21 mouse cellular contexts compared by ENCODE assay signal in the genomic region with DNA sequence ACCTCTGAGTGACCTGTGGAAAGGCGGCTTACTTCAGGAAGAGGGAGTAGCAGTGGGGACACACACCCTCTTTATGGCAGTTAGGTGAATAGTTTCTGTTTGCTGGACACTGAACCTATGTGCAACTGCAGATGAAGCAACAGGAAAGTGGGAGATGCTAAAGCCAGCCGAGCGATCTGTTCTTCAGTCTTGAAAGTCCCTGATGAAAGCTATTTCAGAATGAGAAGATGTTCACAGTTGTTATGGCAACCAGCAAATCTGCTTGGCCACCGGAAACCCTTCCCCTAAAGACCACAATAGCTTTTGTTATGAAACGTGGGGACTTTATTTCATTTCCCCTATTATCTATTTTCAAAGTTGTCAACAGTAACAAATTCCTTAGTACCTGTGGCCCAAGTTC. TPM values are rescaled to one million over a fixed set of nuclear protein-coding genes. Genes with fewer than 3 reads are reported as not detected.
A peak's percentile ranks its signal among the peaks of the same experiment; 100 is the strongest.
DNase-seq lines count a peak whose midpoint lies in the region; ATAC-seq and TF ChIP-seq lines count a peak whose summit lies in the region.
"Had no signal": no experiment of that assay in that cellular context is flagged by ENCODE, and none has a peak within 500 bp of the region (broad histone marks: within the 10 kb centered on the region; RNA-seq: fewer than 3 reads in every experiment).

No protein-coding gene starts in this region.

- no peaks in the 10 kb centered on the region for H3K4me1 ChIP-seq in hindbrain, postnatal 0 days (ENCODE audit: insufficient read depth, low read length)
- H3K4me1 ChIP-seq in hindbrain, embryonic 14.5 days (replicated peaks; ENCODE audit: control insufficient read depth, insufficient read depth, low read length) = 0 out of 2 replicates have a peak, but pooled peaks cover 3% of the 10 kb centered on the region
- H3K4me1 ChIP-seq: embryonic facial prominence, embryonic 12.5 days had no signal

- no peak overlapping the region for H3K9ac ChIP-seq in hindbrain, postnatal 0 days (replicated peaks; ENCODE audit: low read length)
- H3K9ac ChIP-seq in hindbrain, embryonic 14.5 days = no peak overlapping the region
- H3K9ac ChIP-seq: embryonic facial prominence, embryonic 12.5 days; heart, embryonic 15.5 days; liver, embryonic 12.5 days; lung, embryonic 15.5 days; stomach, embryonic 15.5 days had no signal

- no peaks in the 10 kb centered on the region for H3K9me3 ChIP-seq in hindbrain, postnatal 0 days (ENCODE audit: low read length)
- no peaks in the 10 kb centered on the region for H3K9me3 ChIP-seq in hindbrain, embryonic 14.5 days (ENCODE audit: control insufficient read depth, low read length)
- H3K9me3 ChIP-seq: embryonic facial prominence, embryonic 12.5 days; heart, embryonic 15.5 days; liver, embryonic 12.5 days; lung, embryonic 15.5 days; stomach, embryonic 15.5 days had no signal

- DNase-seq in hindbrain, postnatal 0 days (ENCODE audit: low spot score) = peak; percentile 28
- no peak for DNase-seq in hindbrain, embryonic 14.5 days (ENCODE audit: low spot score)
- peak; percentile 54 to 60 for DNase-seq in natural killer cell, adult 2 months (ENCODE audit: low spot score in 2 of 2)
- no peak for DNase-seq in layer of hippocampus, adult 8-10 months (ENCODE audit: low spot score in 2 of 2)
- no peak for DNase-seq in gastrocnemius, postnatal 25 days
- no peak for DNase-seq in kidney, postnatal 14 days
- DNase-seq: adrenal gland, postnatal 36 days; cerebellum, adult 11 months; cerebellum, postnatal 25 days; right cerebral cortex, postnatal 14 days had no signal

- ATAC-seq in hindbrain, postnatal 0 days = no peak
- no peak for ATAC-seq in hindbrain, embryonic 14.5 days (ENCODE audit: low FRiP score)
- peak; percentile 44 for ATAC-seq in CD4-positive, CD25-positive, alpha-beta regulatory T cell, adult 4 months
- peak; percentile 31 for ATAC-seq in granulocyte monocyte progenitor cell, adult 5-6 weeks (replicated peaks; ENCODE audit: poor library complexity, severe bottlenecking)
- ATAC-seq: intestine, embryonic 16.5 days; liver, embryonic 12.5 days had no signal

- no peak overlapping the region for H3K4me3 ChIP-seq in hindbrain, postnatal 0 days (ENCODE audit: low read length)
- no peak overlapping the region for H3K4me3 ChIP-seq in hindbrain, embryonic 14.5 days (replicated peaks; ENCODE audit: low read length)
- H3K4me3 ChIP-seq: embryonic facial prominence, embryonic 12.5 days; heart, embryonic 15.5 days; hindbrain, embryonic 10.5 days; liver, embryonic 12.5 days; lung, embryonic 15.5 days; myocyte; stomach, embryonic 15.5 days had no signal

- no peak for TF ChIP-seq CTCF in hindbrain, postnatal 0 days (IDR thresholded peaks at IDR 0.05; ENCODE audit: low read depth)

- H3K27me3 ChIP-seq in hindbrain, postnatal 0 days (ENCODE audit: insufficient read depth, low read length) = no peaks in the 10 kb centered on the region
- H3K27me3 ChIP-seq in hindbrain, embryonic 14.5 days (ENCODE audit: control insufficient read depth, insufficient read depth, low read length) = no peaks in the 10 kb centered on the region
- H3K27me3 ChIP-seq: heart, embryonic 15.5 days; lung, embryonic 15.5 days; stomach, embryonic 15.5 days had no signal

- H3K36me3 ChIP-seq in hindbrain, postnatal 0 days (ENCODE audit: insufficient read depth, low read length) = no peaks in the 10 kb centered on the region
- no peaks in the 10 kb centered on the region for H3K36me3 ChIP-seq in hindbrain, embryonic 14.5 days (replicated peaks; ENCODE audit: control insufficient read depth, insufficient read depth)
- H3K36me3 ChIP-seq: embryonic facial prominence, embryonic 12.5 days; heart, embryonic 15.5 days; hindbrain, embryonic 10.5 days; liver, embryonic 12.5 days; lung, embryonic 15.5 days; stomach, embryonic 15.5 days had no signal

- no peak overlapping the region for H3K4me2 ChIP-seq in hindbrain, postnatal 0 days (ENCODE audit: low read depth, low read length)
- H3K4me2 ChIP-seq in hindbrain, embryonic 14.5 days (replicated peaks) = no peak overlapping the region
- H3K4me2 ChIP-seq: embryonic facial prominence, embryonic 12.5 days; heart, embryonic 15.5 days; liver, embryonic 12.5 days; lung, embryonic 15.5 days; stomach, embryonic 15.5 days had no signal

- H3K27ac ChIP-seq in hindbrain, postnatal 0 days = no peak overlapping the region
- no peak overlapping the region for H3K27ac ChIP-seq in hindbrain, embryonic 14.5 days
- H3K27ac ChIP-seq: embryonic facial prominence, embryonic 12.5 days; heart, embryonic 15.5 days; hindbrain, embryonic 10.5 days; kidney, postnatal 0 days; liver, embryonic 12.5 days; lung, embryonic 15.5 days; stomach, embryonic 15.5 days had no signal

- WGBS in hindbrain, postnatal 0 days = 38% methylated on average over 5 of the region's 5 CpGs
- WGBS in hindbrain, embryonic 14.5 days = 38% methylated on average over 5 of the region's 5 CpGs

RNA-seq across cellular contexts. Expression of a gene that starts 41.0 kb away (rescaled TPM):
- 26.4 and 31.0 TPM in 2 replicates for total RNA-seq in hindbrain, postnatal 0 days (2014; rRNA removed)
- 23.0 and 25.1 TPM in 2 replicates for polyA plus RNA-seq in hindbrain, postnatal 0 days (2015; fragmentation: Nextera tagmentation; extraction: Ambion mirVana)
- 25.2 and 27.0 TPM in 2 replicates for polyA plus RNA-seq in hindbrain, embryonic 14.5 days (2014; fragmentation: Nextera tagmentation; extraction: Ambion mirVana)
- polyA plus RNA-seq in CD4-positive, CD25-positive, alpha-beta regulatory T cell, adult 4 months (2017; shearing (Covaris generic)) = 1 to 10 TPM; 7.6 to 7.8 TPM
- 11.8 and 13.8 TPM in 2 replicates for total RNA-seq in granulocyte monocyte progenitor cell, adult 5-6 weeks (2014; fragmentation: Nextera tagmentation)
- 33.8 and 47.5 TPM in 2 replicates for total RNA-seq in granulocyte monocyte progenitor cell, adult 5-6 weeks (2017)
- total RNA-seq in layer of hippocampus, adult 8-10 months (2022) = 10 to 100 TPM in 3 of 4 experiments, 1 to 10 TPM in 1; 8.2 to 13.1 (median 10.8) TPM
- 1 to 10 TPM; 1.5 to 2.5 TPM for total RNA-seq in gastrocnemius, postnatal 25 days (2021)

Comparison
In these comparisons a context has a peak if more than half of its experiments do, and no peak if none do; other contexts are left out.
1. DNase-seq: peak in hindbrain, postnatal 0 days (single experiment) and natural killer cell, adult 2 months (2 of 2); none in hindbrain, embryonic 14.5 days (single experiment), layer of hippocampus, adult 8-10 months (0 of 2), gastrocnemius, postnatal 25 days (single experiment) and kidney, postnatal 14 days (single experiment).
2. ATAC-seq: peak in CD4-positive, CD25-positive, alpha-beta regulatory T cell, adult 4 months (single experiment) and granulocyte monocyte progenitor cell, adult 5-6 weeks (single experiment); none in hindbrain, postnatal 0 days (single experiment) and hindbrain, embryonic 14.5 days (single experiment).